Mouse (Mus musculus) neural tube, embryonic 14.5 days (tissue): ENCODE data around the gene Nt5dc1. TPM values are rescaled to one million over a fixed set of nuclear protein-coding genes. Genes with fewer than 3 reads are reported as not detected.

Experiments
- ATAC-seq: fragments of 200-750 bp; cut with Nextera tagmentation; 2 replicates; pipeline ENCODE4 v1.8.0; 2017; ENCODE audit warnings: low read depth, mild to moderate bottlenecking, moderate TSS enrichment, moderate library complexity
- H3K27ac ChIP-seq: fragments of 300-500 bp; sonication (generic); 2 replicates; pipeline ENCODE4 v1.5.1; 2014; ENCODE audit warnings: low read depth, mild to moderate bottlenecking, control low read depth, low read length, moderate library complexity, mixed read lengths
- H3K27me3 ChIP-seq: fragments of 300-500 bp; sonication (generic); 2 replicates; pipeline ENCODE4 v1.6.1; 2014; ENCODE audit warnings: low read length; ENCODE audit not compliant: control insufficient read depth, insufficient read depth
- H3K36me3 ChIP-seq: fragments of 300-500 bp; sonication (generic); 2 replicates; pipeline ENCODE4 v1.6.1; 2014; ENCODE audit warnings: low read length, mixed read lengths; ENCODE audit not compliant: control insufficient read depth, insufficient read depth
- H3K4me1 ChIP-seq: fragments of 300-500 bp; sonication (generic); 2 replicates; pipeline ENCODE4 v1.6.1; 2014; ENCODE audit warnings: low read length; ENCODE audit not compliant: control insufficient read depth, insufficient read depth
- H3K4me2 ChIP-seq: fragments of 300-500 bp; sonication (generic); 2 replicates; pipeline ENCODE4 v1.6.1; 2014; ENCODE audit warnings: mild to moderate bottlenecking, low read depth, low read length, control low read depth
- H3K4me3 ChIP-seq: fragments of 300-500 bp; sonication (generic); 2 replicates; pipeline ENCODE4 v1.5.1; 2014; ENCODE audit warnings: low read depth, low read length, control low read depth, mixed read lengths
- H3K9ac ChIP-seq: fragments of 300-500 bp; sonication (generic); replicated peaks from 2 replicates; pipeline ENCODE4 v1.6.1; 2014; ENCODE audit warnings: low read depth, mild to moderate bottlenecking, control low read depth, low read length, mixed read lengths
- H3K9me3 ChIP-seq: fragments of 300-500 bp; sonication (generic); 2 replicates; pipeline ENCODE4 v1.6.1; 2016; ENCODE audit warnings: low read length; ENCODE audit not compliant: control insufficient read depth
- WGBS: fragments of 180-500 bp; shearing (Covaris S2); extraction: QIAGEN DNeasy Blood & Tissue Kit; methylation state at CpG from one replicate; pipeline ENCODE4 v1.1.7; 2014; 5-methylcytosine and 5-hydroxymethylcytosine counted together
- polyA plus RNA-seq: library from polyadenylated mRNA; unstranded; fragments of >200 nt; fragmentation: Nextera tagmentation; extraction: Ambion mirVana; gene quantifications from 2 replicates; pipeline ENCODE4 v1.2.1, GENCODE M21; 2014

Nt5dc1 gene
- polyA plus RNA-seq, 1 experiment from 2014 or later, result 2.0 TPM

GRCm38 (mm10) chr10:34327144-34327543 lies 91.2 kb downstream of the Nt5dc1 start:
- ATAC-seq, result peak; percentile 18; the same call in 1 of the 2 replicates
- Histone ChIP-seq H3K9me3 (no peaks in the 10 kb centered on the region), H3K4me2 (no peak overlapping the region), H3K9ac (no peak overlapping the region), H3K27ac (no peak overlapping the region), H3K4me3 (no peak overlapping the region), H3K27me3 (no peaks in the 10 kb centered on the region), H3K4me1 (no peaks in the 10 kb centered on the region), H3K36me3 (no peaks in the 10 kb centered on the region)
- WGBS, result 56% methylated on average over 5 of the region's 5 CpGs

- 21% methylated on average over 4 of the region's 4 CpGs for WGBS
- peak; percentile 23; the same call in 1 of the 2 replicates for ATAC-seq
- no peaks in the 10 kb centered on the region for H3K4me1 ChIP-seq
- H3K4me2 ChIP-seq, result no peak overlapping the region
- H3K9me3 ChIP-seq, result no peaks in the 10 kb centered on the region
- no peak overlapping the region for H3K4me3 ChIP-seq
- H3K27me3 ChIP-seq, result no peaks in the 10 kb centered on the region
- H3K36me3 ChIP-seq, result no peaks in the 10 kb centered on the region
- H3K27ac ChIP-seq, result no peak overlapping the region
- H3K9ac ChIP-seq, result no peak overlapping the region
Measured at GRCm38 (mm10) chr10:34326701-34327100, 91.7 kb downstream of the Nt5dc1 start.

GRCm38 (mm10) chr10:34320809-34321208 lies 97.5 kb downstream of the Nt5dc1 start:
- H3K4me1 ChIP-seq, result peaks cover 11% of the 10 kb centered on the region
- H3K4me3 ChIP-seq, result no peak overlapping the region
- no peak overlapping the region for H3K9ac ChIP-seq
- H3K9me3 ChIP-seq, result no peaks in the 10 kb centered on the region
- ATAC-seq, result no peak
- no peaks in the 10 kb centered on the region for H3K36me3 ChIP-seq
- no peak overlapping the region for H3K27ac ChIP-seq
- no peak overlapping the region for H3K4me2 ChIP-seq
- H3K27me3 ChIP-seq, result no peaks in the 10 kb centered on the region
- 84% methylated on average over 2 of the region's 2 CpGs for WGBS

GRCm38 (mm10) chr10:34317217-34317606 lies 101.1 kb downstream of the Nt5dc1 start:
- ATAC-seq, result peak; percentile 57
- WGBS, result 9% methylated on average over 2 of the region's 2 CpGs
- H3K4me3 ChIP-seq, result 0 out of 2 replicates have a peak overlapping the region, but pooled peaks have one; percentile 14
- H3K4me1 ChIP-seq, result peaks cover 16% of the 10 kb centered on the region
- H3K27me3 ChIP-seq, result no peaks in the 10 kb centered on the region
- peak overlapping the region; percentile 39 for H3K4me2 ChIP-seq
- peak overlapping the region; percentile 85 for H3K27ac ChIP-seq
- no peaks in the 10 kb centered on the region for H3K36me3 ChIP-seq
- no peak overlapping the region for H3K9ac ChIP-seq
- H3K9me3 ChIP-seq, result no peaks in the 10 kb centered on the region

GRCm38 (mm10) chr10:34316571-34317216 lies 101.7 kb downstream of the Nt5dc1 start:
- H3K27me3 ChIP-seq, result no peaks in the 10 kb centered on the region
- H3K4me3 ChIP-seq, result peak overlapping the region; percentile 14; the same call in 1 of the 2 replicates
- peak; percentile 93 for ATAC-seq
- H3K9ac ChIP-seq, result peak overlapping the region; percentile 12; the same call in 1 of the 2 replicates
- no peaks in the 10 kb centered on the region for H3K9me3 ChIP-seq
- WGBS, result 1% methylated on average over 3 of the region's 3 CpGs
- peaks cover 16% of the 10 kb centered on the region for H3K4me1 ChIP-seq
- no peaks in the 10 kb centered on the region for H3K36me3 ChIP-seq
- peak overlapping the region; percentile 39 for H3K4me2 ChIP-seq
- H3K27ac ChIP-seq, result peak overlapping the region; percentile 85

GRCm38 (mm10) chr10:34312536-34312935 lies 105.8 kb downstream of the Nt5dc1 start:
- Histone ChIP-seq H3K4me2 (no peak overlapping the region), H3K36me3 (no peaks in the 10 kb centered on the region), H3K9ac (no peak overlapping the region), H3K27me3 (no peaks in the 10 kb centered on the region), H3K9me3 (no peaks in the 10 kb centered on the region), H3K27ac (no peak overlapping the region), H3K4me1 (peaks cover 16% of the 10 kb centered on the region), H3K4me3 (no peak overlapping the region)
- no peak for ATAC-seq
- WGBS, result 69% methylated on average over 3 of the region's 3 CpGs

- Histone ChIP-seq H3K27me3 (no peaks in the 10 kb centered on the region), H3K9me3 (no peaks in the 10 kb centered on the region), H3K9ac (no peak overlapping the region), H3K36me3 (no peaks in the 10 kb centered on the region), H3K27ac (no peak overlapping the region), H3K4me2 (no peak overlapping the region), H3K4me3 (no peak overlapping the region), H3K4me1 (no peaks in the 10 kb centered on the region)
- ATAC-seq, result no peak
- 95% methylated on average over 9 of the region's 9 CpGs for whole genome bisulfite sequencing
Measured at GRCm38 (mm10) chr10:34309915-34310685, 108.3 kb downstream of the Nt5dc1 start.

GRCm38 (mm10) chr10:34307070-34307469 lies 111.3 kb downstream of the Nt5dc1 start:
- ATAC-seq, result no peak
- no peaks in the 10 kb centered on the region for H3K9me3 ChIP-seq
- no peak overlapping the region for H3K4me3 ChIP-seq
- H3K4me1 ChIP-seq, result peaks cover 5% of the 10 kb centered on the region; the same call in 1 of the 2 replicates
- no peaks in the 10 kb centered on the region for H3K27me3 ChIP-seq
- H3K4me2 ChIP-seq, result no peak overlapping the region
- H3K36me3 ChIP-seq, result no peaks in the 10 kb centered on the region
- H3K27ac ChIP-seq, result no peak overlapping the region
- no peak overlapping the region for H3K9ac ChIP-seq

- no peaks in the 10 kb centered on the region for H3K36me3 ChIP-seq
- ATAC-seq, result no peak
- peak overlapping the region; percentile 61 for H3K9ac ChIP-seq
- H3K4me2 ChIP-seq, result peak overlapping the region; percentile 82
- H3K4me1 ChIP-seq, result peaks cover 26% of the 10 kb centered on the region; the same call in 1 of the 2 replicates
- H3K4me3 ChIP-seq, result peak overlapping the region; percentile 74
- H3K27me3 ChIP-seq, result no peaks in the 10 kb centered on the region
- peak overlapping the region; percentile 52; the same call in 1 of the 2 replicates for H3K27ac ChIP-seq
- no peaks in the 10 kb centered on the region for H3K9me3 ChIP-seq
- WGBS, result 19% methylated on average over 5 of the region's 5 CpGs
Measured at GRCm38 (mm10) chr10:34300368-34300767, 118.0 kb downstream of the Nt5dc1 start.
